ENCODE assay signal across 30 mouse cellular contexts in genomic region chr17:26778430-26779100, GRCm38 (mm10). TPM values are rescaled to one million over a fixed set of nuclear protein-coding genes. Genes with fewer than 3 reads are reported as not detected.
DNase-seq lines count a peak whose midpoint lies in the region; TF ChIP-seq lines count a peak whose summit lies in the region.
"Had no signal": no experiment of that assay in that cellular context is flagged by ENCODE, and none has a peak within 500 bp of the region (broad histone marks: within the 10 kb centered on the region; RNA-seq: fewer than 3 reads in every experiment).

No protein-coding gene starts in this region.

- peak; percentile 49 for DNase-seq in gastrocnemius, adult 18-20 months (ENCODE audit: low spot score)
- DNase-seq in gastrocnemius, postnatal 14 days = no peak
- no peak for DNase-seq in layer of hippocampus, adult 2 months (ENCODE audit: low spot score in 2 of 2)
- DNase-seq in layer of hippocampus, adult 9-11 months = no peak
- DNase-seq in NIH3T3 (ENCODE audit: low read depth) = peak; percentile 78
- DNase-seq in skeletal muscle tissue, adult 2 months (ENCODE audit: low read depth, low spot score) = peak; percentile 33
- DNase-seq in adrenal gland, adult (ENCODE audit: inconsistent age in 2 of 2, low spot score in 1 of 2) = no peak
- DNase-seq: adrenal gland, postnatal 10 days; cerebellum, adult 9-10 months; embryo, embryonic 11 days; forebrain, postnatal 0 days; gastrocnemius, postnatal 10 days; heart, postnatal 4 days; kidney, adult 8-10 months; kidney, postnatal 4 days; liver, postnatal 0 days; retina, postnatal 1 day; right cerebral cortex, postnatal 14 days; thymus, adult 2 months; thymus, postnatal 36 days had no signal

- TF ChIP-seq CTCF in layer of hippocampus, adult 2 months (conservative IDR thresholded peaks at IDR 0.05) = no peak

- H3K27ac ChIP-seq in layer of hippocampus, adult 2 months = peak overlapping the region; percentile 59; the same call in 1 of the 2 replicates
- H3K27ac ChIP-seq: embryonic facial prominence, embryonic 15.5 days; forebrain, embryonic 12.5 days; hindbrain, embryonic 13.5 days; kidney, postnatal 0 days; limb, embryonic 13.5 days; liver, embryonic 12.5 days; macrophage; midbrain, embryonic 13.5 days; stomach, embryonic 15.5 days had no signal

- intact Hi-C loops in gastrocnemius, postnatal 14 days (cut with DNase I; ENCODE audit: low total_unique reads) = no loop called here

- no peak overlapping the region for H3K4me3 ChIP-seq in layer of hippocampus, adult 2 months
- H3K4me3 ChIP-seq: embryonic facial prominence, embryonic 15.5 days; forebrain, embryonic 12.5 days; heart, embryonic 12.5 days; hindbrain, embryonic 13.5 days; limb, embryonic 13.5 days; liver, embryonic 12.5 days; midbrain, embryonic 13.5 days; stomach, embryonic 15.5 days had no signal

RNA-seq across cellular contexts. Expression of gene Bnip1, which starts 2.3 kb away (rescaled TPM):
- 10 to 100 TPM; 25.2 to 29.7 TPM for total RNA-seq in gastrocnemius, adult 18-20 months (2021)
- total RNA-seq in gastrocnemius, postnatal 14 days (2021) = 10 to 100 TPM; 18.7 to 22.5 TPM
- 10 to 100 TPM; 31.5 to 35.7 TPM for total RNA-seq in layer of hippocampus, adult 2 months (2021)

Comparison
In these comparisons a context has a peak if more than half of its experiments do, and no peak if none do; other contexts are left out.
1. DNase-seq: peak in gastrocnemius, adult 18-20 months (single experiment), NIH3T3 (single experiment) and skeletal muscle tissue, adult 2 months (single experiment); none in gastrocnemius, postnatal 14 days (single experiment), layer of hippocampus, adult 2 months (0 of 2), layer of hippocampus, adult 9-11 months (single experiment) and adrenal gland, adult (0 of 2).